Mouse (Mus musculus) kidney, postnatal 25 days (tissue): ENCODE data around the gene Nrxn3.

ENCODE experiments used
- DNase-seq, 2 experiments: peaks; one replicate each; pipeline ENCODE4 v3.0.0; 2021; ENCODE audit warnings: mixed read lengths in 2 of 2

Gene Nrxn3

GRCm38 (mm10) chr12:90196161-90196560, 1473.5 kb downstream of the Nrxn3 start:
- no peak for DNase-seq

GRCm38 (mm10) chr12:90197994-90198393, 1475.3 kb downstream of the Nrxn3 start:
- no peak for DNase-seq

- no peak for DNase-seq
Measured at GRCm38 (mm10) chr12:90202501-90202900, 1479.8 kb downstream of the Nrxn3 start.

- DNase-seq = no peak
Measured at GRCm38 (mm10) chr12:90211410-90211809, 1488.7 kb downstream of the Nrxn3 start.

- DNase-seq = no peak
Measured at GRCm38 (mm10) chr12:90217060-90217459, 1494.4 kb downstream of the Nrxn3 start.

GRCm38 (mm10) chr12:90229062-90229461, 1506.4 kb downstream of the Nrxn3 start:
- no peak for DNase-seq

- no peak for DNase-seq
Measured at GRCm38 (mm10) chr12:90236093-90236492, 1513.4 kb downstream of the Nrxn3 start.

- DNase-seq = no peak
Measured at GRCm38 (mm10) chr12:90260301-90260700, 1537.6 kb downstream of the Nrxn3 start.

GRCm38 (mm10) chr12:90268111-90268510, 1545.4 kb downstream of the Nrxn3 start:
- no peak for DNase-seq

GRCm38 (mm10) chr12:90270763-90271379, 1548.2 kb downstream of the Nrxn3 start:
- DNase-seq = no peak

- DNase-seq = no peak
Measured at GRCm38 (mm10) chr12:90274621-90275236, 1552.1 kb downstream of the Nrxn3 start.

- no peak for DNase-seq
Measured at GRCm38 (mm10) chr12:90281236-90281635, 1558.6 kb downstream of the Nrxn3 start.

GRCm38 (mm10) chr12:90283022-90283421, 1560.3 kb downstream of the Nrxn3 start:
- no peak for DNase-seq

- peak in 1 of 2 experiments; percentile 12 for DNase-seq
Measured at GRCm38 (mm10) chr12:90302671-90303070, 1580.0 kb downstream of the Nrxn3 start.

- DNase-seq = no peak
Measured at GRCm38 (mm10) chr12:90331806-90332205, 1609.1 kb downstream of the Nrxn3 start.

- no peak for DNase-seq
Measured at GRCm38 (mm10) chr12:90332459-90332858, 1609.8 kb downstream of the Nrxn3 start.

- no peak for DNase-seq
Measured at GRCm38 (mm10) chr12:90337496-90338228, 1615.0 kb downstream of the Nrxn3 start.

- DNase-seq = no peak
Measured at GRCm38 (mm10) chr12:90338229-90338557, 1615.5 kb downstream of the Nrxn3 start.
